Mouse (Mus musculus) heart, embryonic 10.5 days (tissue): ENCODE data around the gene Dhrs1. TPM values are rescaled to one million over a fixed set of nuclear protein-coding genes. Genes with fewer than 3 reads are reported as not detected.
"Not testable (repeated sequence)": the region's sequence is repeated elsewhere in the genome, so short reads cannot be mapped to it uniquely, and the experiment has no call there.

ENCODE experiments used
- DNase-seq: peaks from one replicate; pipeline ENCODE4 v3.0.0-alpha.2; 2017; ENCODE audit warnings: low spot score
- H3K27ac ChIP-seq: fragments of 300-500 bp; sonication (generic); 2 replicates; pipeline ENCODE4 v1.5.1; 2016; ENCODE audit warnings: mild to moderate bottlenecking
- H3K27me3 ChIP-seq: fragments of 300-500 bp; sonication (generic); 2 replicates; pipeline ENCODE4 v1.6.1; 2016; ENCODE audit warnings: mild to moderate bottlenecking; ENCODE audit not compliant: poor library complexity, insufficient read depth, severe bottlenecking
- H3K36me3 ChIP-seq: fragments of 300-500 bp; sonication (generic); 2 replicates; pipeline ENCODE4 v1.6.1; 2016; ENCODE audit warnings: mild to moderate bottlenecking, moderate library complexity
- H3K4me1 ChIP-seq: fragments of 300-500 bp; sonication (generic); 2 replicates; pipeline ENCODE4 v1.6.1; 2016; ENCODE audit warnings: mild to moderate bottlenecking
- H3K4me3 ChIP-seq: fragments of 300-500 bp; sonication (generic); 2 replicates; pipeline ENCODE4 v1.5.1; 2016; ENCODE audit warnings: mild to moderate bottlenecking, moderate library complexity
- H3K9me3 ChIP-seq: fragments of 300-500 bp; sonication (generic); 2 replicates; pipeline ENCODE4 v1.6.1; 2016; ENCODE audit warnings: mild to moderate bottlenecking, moderate library complexity
- WGBS: fragments of 180-500 bp; shearing (Covaris S2); methylation state at CpG from one replicate; pipeline ENCODE4 v1.1.7; 2016; 5-methylcytosine and 5-hydroxymethylcytosine counted together
- polyA plus RNA-seq: library from polyadenylated mRNA; unstranded; fragments of >200 nt; fragmentation: Nextera tagmentation; extraction: Ambion mirVana; gene quantifications from 2 replicates; pipeline ENCODE4 v1.2.1, GENCODE M21; 2016

The Dhrs1 gene
- polyA plus RNA-seq, 1 experiment from 2014 or later: 60.5 TPM

GRCm38 (mm10) chr14:55778686-55779085 is 33.2 kb upstream of the Dhrs1 start:
- 81% methylated on average over 15 of the region's 15 CpGs for WGBS
- DNase-seq: no peak
- peaks cover 46% of the 10 kb centered on the region for H3K27me3 ChIP-seq
- peaks cover 5% of the 10 kb centered on the region; the same call in 1 of the 2 replicates for H3K36me3 ChIP-seq
- peaks cover 41% of the 10 kb centered on the region for H3K4me1 ChIP-seq
- H3K27ac ChIP-seq: no peak overlapping the region
- H3K9me3 ChIP-seq: no peaks in the 10 kb centered on the region
- no peak overlapping the region for H3K4me3 ChIP-seq

GRCm38 (mm10) chr14:55777806-55778205 is 32.3 kb upstream of the Dhrs1 start:
- peaks cover 8% of the 10 kb centered on the region; the same call in 1 of the 2 replicates for H3K36me3 ChIP-seq
- H3K4me1 ChIP-seq: peaks cover 36% of the 10 kb centered on the region
- no peak overlapping the region for H3K4me3 ChIP-seq
- H3K27ac ChIP-seq: peak overlapping the region; percentile 49
- DNase-seq: no peak
- H3K27me3 ChIP-seq: peaks cover 45% of the 10 kb centered on the region
- 79% methylated on average over 11 of the region's 11 CpGs for WGBS
- no peaks in the 10 kb centered on the region for H3K9me3 ChIP-seq

DNA sequence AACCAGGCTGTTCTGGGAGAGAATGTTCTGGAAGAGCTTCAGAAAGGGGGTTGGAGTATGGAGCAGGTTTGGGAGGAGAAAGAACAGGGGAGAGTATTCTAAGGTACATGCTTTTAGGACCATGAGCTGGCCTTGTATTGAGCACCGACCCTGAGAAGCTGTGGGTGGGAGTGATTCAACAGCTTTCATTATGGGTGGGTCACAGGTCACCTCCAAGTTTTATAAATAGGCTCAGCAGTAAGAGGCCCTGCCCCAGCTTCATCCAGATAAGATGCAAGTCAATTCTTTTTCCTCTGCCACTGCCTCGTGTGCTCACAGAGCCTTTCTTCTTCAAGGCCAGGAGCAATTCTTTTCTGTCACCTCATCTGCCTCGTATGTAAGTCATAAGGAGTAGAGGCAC is 31.7 kb upstream of the Dhrs1 start:
- Histone ChIP-seq H3K4me3 (no peak overlapping the region), H3K36me3 (peaks cover 8% of the 10 kb centered on the region; the same call in 1 of the 2 replicates), H3K4me1 (peaks cover 36% of the 10 kb centered on the region), H3K27me3 (peaks cover 41% of the 10 kb centered on the region), H3K27ac (peak overlapping the region; percentile 49), H3K9me3 (no peaks in the 10 kb centered on the region)
- DNase-seq: no peak
- 24% methylated on average over 3 of the region's 3 CpGs for WGBS

GRCm38 (mm10) chr14:55776711-55777110 is 31.2 kb upstream of the Dhrs1 start:
- 59% methylated on average over 7 of the region's 7 CpGs for WGBS

DNA sequence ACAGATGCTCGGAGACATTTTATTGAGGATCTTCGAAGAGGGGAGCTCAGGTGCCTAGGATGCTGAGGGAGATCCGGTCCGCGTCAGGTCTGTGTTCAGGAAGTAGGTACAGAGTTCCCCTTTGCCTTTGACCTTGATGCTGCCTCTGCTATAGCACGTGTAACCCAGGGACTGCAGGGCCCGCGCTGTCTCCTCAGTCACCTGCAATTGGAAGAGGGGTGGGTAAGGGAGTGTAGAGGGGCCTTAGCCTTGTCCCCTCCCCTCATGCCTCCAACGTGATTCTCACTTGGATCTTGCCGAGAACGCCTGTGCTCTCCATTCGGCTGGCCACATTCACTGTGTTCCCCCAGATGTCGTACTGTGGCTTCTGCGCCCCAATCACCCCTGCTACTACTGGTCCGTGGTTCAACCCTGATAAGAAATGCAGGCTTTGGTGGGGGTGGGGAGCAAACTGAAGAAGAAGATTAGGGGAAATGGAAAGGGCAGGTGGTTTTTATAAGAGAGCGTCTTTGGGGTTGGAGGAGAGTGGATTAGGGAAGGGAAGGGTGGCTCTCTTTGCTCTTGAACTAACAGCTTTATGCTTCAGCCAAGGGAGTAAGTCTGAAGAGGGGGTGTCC is 23.7 kb upstream of the Dhrs1 start:
- Histone ChIP-seq H3K4me1 (peaks cover 33% of the 10 kb centered on the region), H3K27me3 (peaks cover 75% of the 10 kb centered on the region)
- WGBS: 62% methylated on average over 16 of the region's 16 CpGs

More at GRCm38 (mm10) chr14:55776711-55777110, 31.2 kb upstream of the Dhrs1 start:
- no peak for DNase-seq
- H3K9me3 ChIP-seq: no peaks in the 10 kb centered on the region
- peaks cover 33% of the 10 kb centered on the region for H3K4me1 ChIP-seq
- peaks cover 12% of the 10 kb centered on the region; the same call in 1 of the 2 replicates for H3K36me3 ChIP-seq
- peaks cover 40% of the 10 kb centered on the region for H3K27me3 ChIP-seq
- H3K4me3 ChIP-seq: no peak overlapping the region
- H3K27ac ChIP-seq: peak overlapping the region; percentile 19; the same call in 1 of the 2 replicates

GRCm38 (mm10) chr14:55768555-55768954 is 23.1 kb upstream of the Dhrs1 start:
- Histone ChIP-seq H3K4me1 (peaks cover 34% of the 10 kb centered on the region), H3K27me3 (peaks cover 72% of the 10 kb centered on the region), H3K36me3 (peaks cover 15% of the 10 kb centered on the region; the same call in 1 of the 2 replicates), H3K4me3 (no peak overlapping the region), H3K27ac (no peak overlapping the region), H3K9me3 (no peaks in the 10 kb centered on the region)
- no peak for DNase-seq
- 79% methylated on average over 6 of the region's 6 CpGs for WGBS

More for the DNA sequence above, 23.7 kb upstream of the Dhrs1 start:
- Histone ChIP-seq H3K9me3 (no peaks in the 10 kb centered on the region), H3K27ac (no peak overlapping the region), H3K36me3 (peaks cover 15% of the 10 kb centered on the region; the same call in 1 of the 2 replicates), H3K4me3 (no peak overlapping the region)
- DNase-seq: no peak

DNA sequence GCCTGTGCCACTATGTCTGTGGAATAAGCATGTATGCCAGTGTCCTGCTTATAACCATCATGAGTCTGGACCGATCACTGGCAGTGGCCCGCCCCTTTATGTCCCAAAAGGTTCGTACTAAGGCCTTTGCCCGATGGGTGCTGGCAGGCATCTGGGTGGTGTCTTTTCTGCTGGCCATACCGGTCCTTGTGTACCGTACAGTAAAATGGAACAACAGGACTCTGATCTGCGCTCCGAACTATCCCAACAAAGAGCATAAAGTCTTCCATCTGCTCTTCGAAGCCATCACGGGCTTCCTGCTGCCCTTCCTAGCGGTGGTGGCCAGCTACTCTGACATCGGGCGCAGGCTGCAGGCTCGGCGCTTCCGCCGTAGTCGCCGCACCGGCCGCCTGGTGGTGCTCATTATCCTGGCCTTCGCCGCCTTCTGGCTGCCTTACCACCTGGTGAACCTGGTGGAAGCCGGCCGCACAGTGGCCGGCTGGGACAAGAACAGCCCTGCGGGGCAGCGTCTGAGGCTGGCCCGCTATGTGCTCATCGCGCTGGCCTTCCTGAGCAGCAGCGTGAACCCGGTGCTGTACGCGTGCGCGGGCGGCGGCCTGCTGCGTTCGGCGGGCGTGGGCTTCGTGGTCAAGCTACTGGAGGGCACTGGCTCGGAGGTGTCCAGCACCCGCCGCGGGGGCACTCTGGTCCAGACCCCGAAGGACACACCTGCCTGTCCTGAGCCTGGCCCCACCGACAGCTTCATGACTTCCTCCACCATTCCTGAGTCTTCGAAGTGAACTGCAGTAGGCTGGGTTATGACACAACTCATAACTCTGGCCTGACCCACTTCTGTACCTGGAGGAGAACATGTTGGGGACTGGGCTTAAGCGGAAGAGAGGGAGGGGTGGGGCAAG is 22.3 kb upstream of the Dhrs1 start:
- peaks cover 42% of the 10 kb centered on the region for H3K4me1 ChIP-seq
- 13% methylated on average over 52 of the region's 52 CpGs for WGBS
- no peak for DNase-seq
- peak overlapping the region; percentile 77 for H3K27ac ChIP-seq
- peaks cover 13% of the 10 kb centered on the region; the same call in 1 of the 2 replicates for H3K36me3 ChIP-seq
- H3K9me3 ChIP-seq: no peaks in the 10 kb centered on the region
- H3K27me3 ChIP-seq: peaks cover 74% of the 10 kb centered on the region
- H3K4me3 ChIP-seq: peak overlapping the region; percentile 60

DNA sequence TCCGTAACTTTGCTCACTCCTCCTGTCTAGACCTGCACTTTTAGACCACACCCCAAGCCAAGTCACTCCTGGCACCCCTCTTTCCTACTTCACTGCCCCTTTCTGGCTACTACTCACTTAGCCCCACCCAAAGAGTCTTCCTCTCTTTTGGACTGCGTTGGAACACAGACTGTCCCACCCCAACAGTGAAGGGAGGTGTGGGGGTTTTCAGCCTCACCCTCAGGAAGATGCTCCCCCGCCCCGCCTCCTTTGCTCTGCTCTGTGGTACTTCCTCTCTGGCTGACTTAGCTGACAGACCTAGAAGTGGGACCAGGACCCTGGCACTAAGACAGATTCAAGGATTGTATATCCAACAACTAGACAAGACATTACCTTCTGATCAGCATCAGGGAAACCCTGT is 20.2 kb upstream of the Dhrs1 start, which contains the start of gene Ltb4r1:
TSS of gene Ltb4r1 (plus strand) at position 267 of the 400 bp plus-strand sequence.
- peaks cover 60% of the 10 kb centered on the region for H3K4me1 ChIP-seq
- H3K27me3 ChIP-seq: peaks cover 88% of the 10 kb centered on the region

DNA sequence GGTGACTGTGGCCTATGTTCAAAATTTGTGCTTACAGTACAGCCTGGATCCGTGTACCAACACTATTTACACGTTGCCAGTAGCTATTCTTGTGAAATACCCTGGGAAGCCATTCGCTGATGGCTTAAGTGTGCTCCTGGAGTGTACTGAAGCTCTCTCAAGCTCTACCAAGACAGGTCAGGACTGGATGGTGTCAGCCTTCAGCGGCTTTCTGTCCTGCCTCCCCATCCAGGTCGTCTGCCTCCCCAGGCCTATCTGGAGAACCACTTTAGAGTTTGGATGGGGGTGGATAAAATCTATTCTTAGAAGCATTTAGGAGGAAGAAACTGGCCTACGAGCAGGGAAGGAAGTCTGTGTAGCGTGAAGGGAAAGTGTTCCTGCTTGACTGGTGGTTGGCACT is 17.7 kb upstream of the Dhrs1 start:
- 28% methylated on average over 7 of the region's 7 CpGs for WGBS
- Histone ChIP-seq H3K4me1 (peaks cover 53% of the 10 kb centered on the region), H3K27me3 (peaks cover 74% of the 10 kb centered on the region), H3K36me3 (no peaks in the 10 kb centered on the region), H3K9me3 (no peaks in the 10 kb centered on the region), H3K4me3 (no peak overlapping the region), H3K27ac (peak overlapping the region; percentile 42; the same call in 1 of the 2 replicates)
- DNase-seq: no peak

More for the DNA sequence above, 20.2 kb upstream of the Dhrs1 start, which contains the start of gene Ltb4r1:
- no peaks in the 10 kb centered on the region for H3K9me3 ChIP-seq
- H3K27ac ChIP-seq: no peak within 1 kb of the TSS
- 70% methylated on average over 4 of the region's 4 CpGs for WGBS
- peaks cover 9% of the 10 kb centered on the region; the same call in 1 of the 2 replicates for H3K36me3 ChIP-seq
- H3K4me3 ChIP-seq: no peak within 1 kb of the TSS
- no peak for DNase-seq

GRCm38 (mm10) chr14:55762001-55762821 is 16.7 kb upstream of the Dhrs1 start:
- DNase-seq: no peak
- Histone ChIP-seq H3K4me3 (peak overlapping the region; percentile 72), H3K27me3 (peaks cover 65% of the 10 kb centered on the region), H3K36me3 (no peaks in the 10 kb centered on the region), H3K4me1 (peaks cover 52% of the 10 kb centered on the region), H3K27ac (peak overlapping the region; percentile 90), H3K9me3 (no peaks in the 10 kb centered on the region)
- 1% methylated on average over 77 of the region's 77 CpGs for WGBS

DNA sequence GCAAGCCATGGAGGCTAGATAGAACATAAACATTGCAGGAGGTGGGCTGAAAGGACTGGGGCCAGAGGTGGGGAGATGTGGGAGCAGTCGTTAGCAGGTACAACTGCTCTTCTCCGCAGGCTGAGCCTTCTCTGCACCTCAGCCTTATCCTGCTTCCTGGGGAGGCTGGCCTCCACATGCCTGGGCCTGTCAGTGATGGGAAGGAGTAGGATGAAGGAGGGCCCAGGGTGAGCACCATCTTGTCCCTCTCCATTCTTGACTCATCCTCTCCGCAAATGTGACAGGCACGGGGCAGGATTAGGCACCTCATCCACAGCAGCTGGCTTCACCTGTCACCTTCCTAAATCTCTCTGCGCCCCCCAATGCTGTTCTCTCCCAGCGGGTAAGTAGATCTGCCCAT is 15.7 kb upstream of the Dhrs1 start, which contains the start of gene Ltb4r2:
TSS of gene Ltb4r2 (plus strand) at position 266 of the 400 bp plus-strand sequence.
- Histone ChIP-seq H3K4me1 (peaks cover 50% of the 10 kb centered on the region), H3K36me3 (peaks cover 7% of the 10 kb centered on the region; the same call in 1 of the 2 replicates), H3K9me3 (no peaks in the 10 kb centered on the region), H3K27ac (peak within 1 kb of the TSS; percentile 90), H3K27me3 (peaks cover 54% of the 10 kb centered on the region), H3K4me3 (peak within 1 kb of the TSS; percentile 72)
- no peak for DNase-seq
- 55% methylated on average over 6 of the region's 6 CpGs for WGBS

DNA sequence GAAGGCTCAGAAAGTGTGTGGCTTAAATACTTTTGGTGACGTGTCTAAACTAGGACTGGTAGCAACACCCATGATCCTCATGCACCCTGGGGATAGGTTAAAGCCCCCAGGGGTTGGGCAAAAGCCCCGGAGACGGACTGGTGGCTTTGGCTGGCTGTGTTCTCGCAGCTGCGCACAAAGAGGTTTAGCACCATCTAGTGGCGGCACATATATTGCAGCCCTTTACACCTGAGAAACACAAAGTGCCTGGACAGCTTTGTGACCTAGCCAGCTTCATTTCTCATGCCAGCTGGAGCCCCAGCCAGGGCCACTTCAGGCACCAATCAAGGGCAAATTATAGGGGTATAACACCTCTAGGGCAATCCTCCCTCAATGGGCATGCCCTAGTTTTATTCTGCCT is 14.7 kb upstream of the Dhrs1 start:
- peak overlapping the region; percentile 23; the same call in 1 of the 2 replicates for H3K4me3 ChIP-seq
- 3% methylated on average over 6 of the region's 6 CpGs for WGBS
- peak; percentile 92 for DNase-seq
- peaks cover 50% of the 10 kb centered on the region for H3K4me1 ChIP-seq
- not testable (repeated sequence) for H3K27ac ChIP-seq, H3K9me3 ChIP-seq
- peaks cover 44% of the 10 kb centered on the region for H3K27me3 ChIP-seq
- H3K36me3 ChIP-seq: peaks cover 17% of the 10 kb centered on the region
